Mouse (Mus musculus): ENCODE data around the gene Nploc4. TPM values are rescaled to one million over a fixed set of nuclear protein-coding genes. Genes with fewer than 3 reads are reported as not detected.

Nploc4 gene
- total RNA-seq, 2 experiments from 2014 or later: 35.4 to 41.0 TPM

GRCm38 (mm10) chr11:120380271-120380670 is 57.2 kb downstream of the Nploc4 start:
- no peak for ATAC-seq (replicated peaks; ENCODE audit: poor library complexity)

- ATAC-seq (replicated peaks; ENCODE audit: poor library complexity): peak; percentile 92
Observed at GRCm38 (mm10) chr11:120378611-120379540, 58.6 kb downstream of the Nploc4 start, which contains the start of gene Faap100. Faap100 (minus strand) TSS chr11:120378764.

GRCm38 (mm10) chr11:120378031-120378610 is 59.4 kb downstream of the Nploc4 start:
- peak; percentile 14 for ATAC-seq (replicated peaks; ENCODE audit: poor library complexity)

- no peak for ATAC-seq (replicated peaks; ENCODE audit: poor library complexity)
Observed at GRCm38 (mm10) chr11:120377337-120377736, 60.2 kb downstream of the Nploc4 start.

- ATAC-seq (replicated peaks; ENCODE audit: poor library complexity): no peak
Observed at GRCm38 (mm10) chr11:120376302-120377160, 61.0 kb downstream of the Nploc4 start.

- no peak for ATAC-seq (replicated peaks; ENCODE audit: poor library complexity)
Observed at GRCm38 (mm10) chr11:120375324-120375723, 62.2 kb downstream of the Nploc4 start.

- no peak for ATAC-seq (replicated peaks; ENCODE audit: poor library complexity)
Observed at GRCm38 (mm10) chr11:120373820-120374586, 63.5 kb downstream of the Nploc4 start.

- no peak for ATAC-seq (replicated peaks; ENCODE audit: poor library complexity)
Observed at GRCm38 (mm10) chr11:120373025-120373424, 64.5 kb downstream of the Nploc4 start.

- ATAC-seq (replicated peaks; ENCODE audit: poor library complexity): peak; percentile 82
Observed at GRCm38 (mm10) chr11:120369656-120370055, 67.9 kb downstream of the Nploc4 start.

- ATAC-seq (replicated peaks; ENCODE audit: poor library complexity): 0 out of 2 replicates have a peak, but pooled peaks have one; percentile 17
Observed at GRCm38 (mm10) chr11:120366443-120367027, 71.0 kb downstream of the Nploc4 start.

- no peak for ATAC-seq (replicated peaks; ENCODE audit: poor library complexity)
Observed at GRCm38 (mm10) chr11:120362891-120363290, 74.6 kb downstream of the Nploc4 start.

GRCm38 (mm10) chr11:120361295-120361694 is 76.2 kb downstream of the Nploc4 start, which contains the start of gene Fscn2:
Fscn2 (plus strand) TSS chr11:120361534.
- no peak for ATAC-seq (replicated peaks; ENCODE audit: poor library complexity)

GRCm38 (mm10) chr11:120360755-120361154 is 76.8 kb downstream of the Nploc4 start:
- no peak for ATAC-seq (replicated peaks; ENCODE audit: poor library complexity)

- ATAC-seq (replicated peaks; ENCODE audit: poor library complexity): peak; percentile 14; the same call in 1 of the 2 replicates
Observed at GRCm38 (mm10) chr11:120360062-120360461, 77.4 kb downstream of the Nploc4 start.

GRCm38 (mm10) chr11:120359391-120359790 is 78.1 kb downstream of the Nploc4 start:
- no peak for ATAC-seq (replicated peaks; ENCODE audit: poor library complexity)

GRCm38 (mm10) chr11:120357791-120358401 is 79.6 kb downstream of the Nploc4 start:
- ATAC-seq (replicated peaks; ENCODE audit: poor library complexity): peak; percentile 19

- ATAC-seq (replicated peaks; ENCODE audit: poor library complexity): no peak
Observed at GRCm38 (mm10) chr11:120356900-120357299, 80.6 kb downstream of the Nploc4 start.

- ATAC-seq (replicated peaks; ENCODE audit: poor library complexity): no peak
Observed at GRCm38 (mm10) chr11:120356319-120356840, 81.1 kb downstream of the Nploc4 start.
